Mouse (Mus musculus) MEL (cell line): ENCODE data around the gene Phospho1.

ENCODE experiments used
- CHD1 ChIP-seq: IDR thresholded peaks from 2 replicates; pipeline ENCODE4 v1.6.1; 2012; ENCODE audit warnings: low read depth, mild to moderate bottlenecking, inconsistent platforms, low read length, improper control_type of control experiment
- CTCF ChIP-seq, 3 experiments: IDR thresholded peaks in 2 of 3; conservative IDR thresholded peaks in 1 of 3; 2 replicates each; pipeline ENCODE4 v1.5.1; 2011 to 2012; ENCODE audit warnings: low read length in 3 of 3, low read depth in 2 of 3, mild to moderate bottlenecking in 2 of 3, improper control_type of control experiment in 1 of 3, inconsistent platforms in 1 of 3, mixed read lengths in 1 of 3, moderate library complexity in 1 of 3; ENCODE audit not compliant: control insufficient read depth in 1 of 3, insufficient read depth in 1 of 3, poor library complexity in 1 of 3, severe bottlenecking in 1 of 3
- POLR2A ChIP-seq, 2 experiments: IDR thresholded peaks; 2 replicates each; pipeline ENCODE4 v1.6.1; 2011 to 2012; ENCODE audit warnings: low read length in 2 of 2, mild to moderate bottlenecking in 2 of 2, control low read depth in 1 of 2, improper control_type of control experiment in 1 of 2, low read depth in 1 of 2, moderate library complexity in 1 of 2; ENCODE audit not compliant: control insufficient read depth in 1 of 2, insufficient read depth in 1 of 2, poor library complexity in 1 of 2
- POLR2AphosphoS5 ChIP-seq: IDR thresholded peaks from 2 replicates; pipeline ENCODE4 v1.6.1; 2012; ENCODE audit warnings: low read depth, borderline replicate concordance, mild to moderate bottlenecking, inconsistent platforms, low read length, moderate library complexity, mixed read lengths
- ZNF384 ChIP-seq: IDR thresholded peaks from 2 replicates; pipeline ENCODE4 v1.6.1; 2012; ENCODE audit warnings: low read depth, mild to moderate bottlenecking, inconsistent platforms, low read length, improper control_type of control experiment

- TF ChIP-seq CHD1: no peak
- TF ChIP-seq CTCF (IDR thresholded peaks at IDR 0.05 in 2 of 3, conservative IDR thresholded peaks at IDR 0.05 in 1 of 3; ENCODE audit: control insufficient read depth in 1 of 3, insufficient read depth in 1 of 3, low read depth in 2 of 3, low read length in 3 of 3, poor library complexity in 1 of 3, severe bottlenecking in 1 of 3): no peak
- TF ChIP-seq POLR2A (IDR thresholded peaks at IDR 0.05; ENCODE audit: control insufficient read depth in 1 of 2, insufficient read depth in 1 of 2, low read depth in 1 of 2, low read length in 2 of 2, poor library complexity in 1 of 2): peak; percentile 34 to 49; a peak in 1 of 4 replicates
- no peak for TF ChIP-seq POLR2AphosphoS5
- TF ChIP-seq ZNF384: no peak
These were observed 51.5 kb downstream of the Phospho1 start for GRCm38 (mm10) chr11:95875804-95876203.
